Mouse (Mus musculus) cortical plate, adult 2 months (tissue): ENCODE data around the gene Fbxo3.

Source experiments
- CTCF ChIP-seq: fragments of 200-500 bp; IDR thresholded peaks from 2 replicates; pipeline ENCODE4 v1.5.1; 2011; ENCODE audit warnings: mild to moderate bottlenecking, control low read depth, low read length; ENCODE audit not compliant: insufficient read depth; ENCODE audit errors: extremely low read depth
- POLR2A ChIP-seq: fragments of 200-500 bp; IDR thresholded peaks from 2 replicates; pipeline ENCODE4 v1.6.1; 2011; ENCODE audit warnings: mild to moderate bottlenecking, low read length, control low read depth; ENCODE audit not compliant: insufficient read depth; ENCODE audit errors: extremely low read depth

DNA sequence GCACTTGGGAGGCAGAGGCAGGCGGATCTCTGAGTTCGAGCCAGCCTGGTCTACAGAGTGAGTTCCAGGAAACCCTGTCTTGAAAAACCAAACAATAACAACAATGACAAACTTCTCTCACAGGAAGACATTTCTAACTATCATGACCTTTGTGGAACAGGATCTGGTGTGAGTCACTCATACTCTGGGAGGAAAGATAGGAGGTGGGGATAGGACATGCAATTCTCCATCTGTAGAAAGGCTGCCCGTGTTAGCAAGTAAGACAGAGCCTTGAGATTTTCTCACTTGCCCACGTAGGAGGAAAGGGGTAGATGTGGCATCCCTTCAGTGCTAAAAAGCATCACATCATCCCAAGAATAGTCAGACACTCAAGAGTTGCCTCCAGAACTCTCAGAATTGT is 25.7 kb upstream of the Fbxo3 start:
- TF ChIP-seq CTCF = no peak
- TF ChIP-seq POLR2A = no peak
